Mouse (Mus musculus) forebrain, embryonic 10.5 days (tissue): ENCODE results near the gene D6Ertd527e. TPM values are rescaled to one million over a fixed set of nuclear protein-coding genes. Genes with fewer than 3 reads are reported as not detected.

Experiments used
- DNase-seq: peaks from one replicate; pipeline ENCODE4 v3.0.0-alpha.2; 2017; ENCODE audit warnings: low spot score; ENCODE audit errors: extremely low spot score
- H3K27ac ChIP-seq: fragments of 300-500 bp; sonication (generic); 2 replicates; pipeline ENCODE4 v1.5.1; 2016; ENCODE audit warnings: mild to moderate bottlenecking
- H3K27me3 ChIP-seq: fragments of 300-500 bp; sonication (generic); 2 replicates; pipeline ENCODE4 v1.6.1; 2016; ENCODE audit warnings: mild to moderate bottlenecking; ENCODE audit not compliant: poor library complexity, severe bottlenecking
- H3K36me3 ChIP-seq: fragments of 300-500 bp; sonication (generic); replicated peaks from 2 replicates; pipeline ENCODE4 v1.6.1; 2016; ENCODE audit warnings: mild to moderate bottlenecking, moderate library complexity
- H3K4me1 ChIP-seq: fragments of 300-500 bp; sonication (generic); 2 replicates; pipeline ENCODE4 v1.6.1; 2016
- H3K4me3 ChIP-seq: fragments of 300-500 bp; sonication (generic); 2 replicates; pipeline ENCODE4 v1.5.1; 2016; ENCODE audit warnings: mild to moderate bottlenecking, moderate library complexity
- H3K9me3 ChIP-seq: fragments of 300-500 bp; sonication (generic); 2 replicates; pipeline ENCODE4 v1.6.1; 2016; ENCODE audit warnings: mild to moderate bottlenecking, moderate library complexity
- WGBS: fragments of 180-500 bp; shearing (Covaris S2); methylation state at CpG from one replicate; pipeline ENCODE4 v1.1.7; 2016; 5-methylcytosine and 5-hydroxymethylcytosine counted together
- polyA plus RNA-seq: library from polyadenylated mRNA; unstranded; fragments of >200 nt; fragmentation: Nextera tagmentation; extraction: Ambion mirVana; gene quantifications from 2 replicates; pipeline ENCODE4 v1.2.1, GENCODE M21; 2016

The D6Ertd527e gene
- polyA plus RNA-seq, 1 experiment from 2014 or later: 0.19 TPM

DNA sequence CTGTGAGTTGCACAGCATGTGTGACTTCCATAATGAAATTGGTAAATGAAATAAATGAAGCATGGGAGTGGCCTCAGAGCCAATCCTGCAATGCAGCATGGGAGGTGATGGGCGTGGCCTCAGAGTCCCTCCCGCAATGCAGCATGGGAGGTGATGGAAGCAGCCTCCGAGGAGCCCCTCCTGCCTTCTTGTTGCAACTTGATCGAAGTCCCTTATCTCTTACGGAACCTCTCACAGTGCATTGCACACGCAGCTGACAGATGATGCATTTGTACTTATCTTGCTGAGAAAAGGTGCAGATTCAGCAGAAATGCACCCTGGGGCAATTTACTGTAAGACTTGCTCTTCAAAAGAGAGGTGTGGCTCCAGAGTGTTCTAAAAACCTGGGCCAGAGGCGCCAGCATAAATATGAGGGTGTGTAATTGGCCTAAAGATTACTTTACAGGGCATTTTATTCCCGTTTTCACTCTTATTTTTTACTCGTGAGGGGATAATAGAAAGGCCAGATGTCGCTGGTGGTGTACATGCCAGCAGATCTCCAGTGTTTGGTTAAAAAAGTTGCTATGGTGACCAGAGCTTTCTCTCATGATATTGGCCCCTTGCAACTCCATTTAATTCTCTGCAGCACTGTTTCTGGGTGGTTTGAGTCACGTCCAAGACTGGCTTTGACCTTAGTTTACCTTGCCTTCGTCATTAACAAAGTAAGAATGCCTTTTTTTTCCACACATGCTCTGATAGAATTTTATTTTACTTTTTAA, 35.4 kb downstream of the D6Ertd527e start:
- no peaks in the 10 kb centered on the region for H3K9me3 ChIP-seq
- H3K4me1 ChIP-seq: no peaks in the 10 kb centered on the region
- 84% methylated on average over 12 of the region's 12 CpGs for WGBS
- H3K27ac ChIP-seq: no peak overlapping the region
- no peak overlapping the region for H3K4me3 ChIP-seq
- no peaks in the 10 kb centered on the region for H3K27me3 ChIP-seq
- DNase-seq: no peak
- H3K36me3 ChIP-seq: peaks cover 15% of the 10 kb centered on the region

DNA sequence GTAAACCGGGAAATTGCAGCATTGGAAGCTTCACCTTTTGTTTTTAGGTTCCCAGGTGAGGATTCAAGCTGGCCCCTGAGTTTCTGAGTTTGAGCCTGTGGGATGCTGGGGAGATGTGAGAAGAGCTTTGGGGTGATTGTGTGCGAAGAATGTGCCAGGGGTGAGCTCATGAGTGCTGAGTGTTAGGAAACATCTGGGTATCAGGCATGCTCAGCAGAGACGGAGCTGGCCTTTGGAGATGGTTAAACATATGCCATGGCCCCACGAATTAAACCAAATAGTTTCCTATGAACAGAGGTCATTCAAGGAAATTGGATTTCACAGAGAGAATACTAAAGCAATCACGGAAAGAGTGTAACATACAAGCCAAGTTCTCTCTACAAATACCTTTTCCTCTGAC, 37.7 kb downstream of the D6Ertd527e start:
- Histone ChIP-seq H3K4me1 (no peaks in the 10 kb centered on the region), H3K27me3 (no peaks in the 10 kb centered on the region), H3K4me3 (no peak overlapping the region), H3K36me3 (no peaks in the 10 kb centered on the region), H3K9me3 (no peaks in the 10 kb centered on the region), H3K27ac (no peak overlapping the region)
- 87% methylated on average over 5 of the region's 5 CpGs for WGBS
- no peak for DNase-seq

DNA sequence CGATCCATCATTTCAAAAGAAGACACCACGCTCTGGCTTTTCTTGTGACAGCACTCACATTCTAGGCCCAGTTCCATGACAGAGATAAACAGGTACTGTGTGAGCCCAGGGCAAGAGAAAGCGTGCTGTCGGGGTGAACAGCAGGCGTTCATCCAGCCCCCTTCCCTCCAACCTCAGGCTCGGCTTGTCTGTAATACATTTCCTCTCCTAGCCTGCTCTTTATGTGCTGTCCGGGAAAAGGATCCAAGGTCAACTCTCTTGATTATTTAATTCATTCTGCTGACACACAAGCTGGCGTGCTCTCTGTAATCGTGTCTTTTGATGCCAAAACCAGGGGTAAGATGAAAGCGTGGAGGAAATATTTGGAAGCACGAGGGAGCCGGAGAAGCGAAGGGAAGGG, 39.0 kb downstream of the D6Ertd527e start:
- H3K9me3 ChIP-seq: no peaks in the 10 kb centered on the region
- H3K27ac ChIP-seq: no peak overlapping the region
- WGBS: 90% methylated on average over 13 of the region's 13 CpGs
- no peaks in the 10 kb centered on the region for H3K36me3 ChIP-seq
- H3K4me3 ChIP-seq: no peak overlapping the region
- no peaks in the 10 kb centered on the region for H3K4me1 ChIP-seq
- no peaks in the 10 kb centered on the region for H3K27me3 ChIP-seq
- DNase-seq: no peak

DNA sequence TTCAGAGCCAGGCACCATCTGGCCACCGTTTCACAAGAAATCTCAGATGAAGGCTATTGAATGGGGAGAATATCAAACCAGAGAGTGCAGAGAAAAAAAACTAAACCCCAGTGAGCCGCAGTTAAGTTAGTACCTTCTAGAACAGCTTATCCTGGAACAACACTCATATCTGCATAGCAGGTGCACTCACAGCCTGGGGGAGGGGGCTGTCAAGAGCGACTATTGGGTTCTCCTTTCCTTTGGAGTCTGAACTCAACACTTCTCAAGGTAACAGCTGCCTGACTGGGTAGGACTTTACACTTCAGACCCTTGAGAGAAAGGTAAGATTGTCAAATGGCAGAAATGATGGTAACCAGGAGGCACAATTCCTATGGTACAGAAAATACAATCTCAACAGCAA, 43.4 kb downstream of the D6Ertd527e start:
- 82% methylated on average over 3 of the region's 3 CpGs for WGBS
- Histone ChIP-seq H3K9me3 (no peaks in the 10 kb centered on the region), H3K27me3 (no peaks in the 10 kb centered on the region), H3K36me3 (no peaks in the 10 kb centered on the region), H3K4me1 (peaks cover 5% of the 10 kb centered on the region), H3K4me3 (no peak overlapping the region), H3K27ac (no peak overlapping the region)
- no peak for DNase-seq

DNA sequence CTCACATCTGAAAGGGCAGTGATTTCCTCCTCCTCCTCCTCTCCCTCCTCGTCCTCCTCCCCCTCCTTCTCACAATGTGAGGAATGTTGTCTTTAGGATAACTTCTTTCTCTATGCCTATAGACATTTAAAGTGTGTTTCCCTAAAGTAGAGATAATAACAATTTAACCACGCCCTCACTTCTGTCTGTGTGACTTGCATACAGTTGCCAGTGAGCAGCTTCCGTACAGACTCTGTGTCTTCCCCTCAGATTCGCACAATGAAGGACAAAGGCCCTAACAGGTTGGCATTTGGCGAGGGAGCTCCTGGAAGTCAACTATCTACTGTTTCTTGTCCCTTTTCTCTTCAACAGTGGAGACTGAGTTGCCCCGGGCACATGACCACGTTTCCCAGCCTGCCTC, 45.9 kb downstream of the D6Ertd527e start:
- Histone ChIP-seq H3K27ac (no peak overlapping the region), H3K4me3 (no peak overlapping the region), H3K36me3 (no peaks in the 10 kb centered on the region), H3K9me3 (no peaks in the 10 kb centered on the region), H3K4me1 (peaks cover 5% of the 10 kb centered on the region), H3K27me3 (no peaks in the 10 kb centered on the region)
- 88% methylated on average over 7 of the region's 7 CpGs for WGBS
- no peak for DNase-seq

DNA sequence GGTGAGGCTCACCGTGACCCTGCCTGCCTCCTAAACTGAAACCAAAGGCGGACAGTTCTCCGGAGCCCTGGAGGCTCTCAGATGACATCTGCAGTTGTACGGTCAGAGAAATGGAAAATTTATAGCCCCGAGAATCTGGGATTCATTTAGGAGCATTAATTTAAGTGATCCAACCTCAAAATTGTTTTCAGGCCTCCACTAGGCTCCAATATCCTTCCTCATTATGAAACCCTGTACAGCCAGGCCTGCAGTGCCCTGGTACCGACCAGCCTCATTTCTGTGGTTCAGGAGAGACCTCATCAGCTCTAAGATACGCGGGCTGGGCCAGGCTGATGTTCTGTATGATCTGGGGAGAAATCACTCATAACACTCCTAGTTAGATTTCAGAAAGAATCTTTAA, 46.9 kb downstream of the D6Ertd527e start:
- WGBS: 84% methylated on average over 8 of the region's 8 CpGs
- Histone ChIP-seq H3K4me3 (no peak overlapping the region), H3K9me3 (no peaks in the 10 kb centered on the region), H3K4me1 (peaks cover 5% of the 10 kb centered on the region), H3K36me3 (no peaks in the 10 kb centered on the region), H3K27ac (no peak overlapping the region), H3K27me3 (no peaks in the 10 kb centered on the region)
- no peak for DNase-seq

DNA sequence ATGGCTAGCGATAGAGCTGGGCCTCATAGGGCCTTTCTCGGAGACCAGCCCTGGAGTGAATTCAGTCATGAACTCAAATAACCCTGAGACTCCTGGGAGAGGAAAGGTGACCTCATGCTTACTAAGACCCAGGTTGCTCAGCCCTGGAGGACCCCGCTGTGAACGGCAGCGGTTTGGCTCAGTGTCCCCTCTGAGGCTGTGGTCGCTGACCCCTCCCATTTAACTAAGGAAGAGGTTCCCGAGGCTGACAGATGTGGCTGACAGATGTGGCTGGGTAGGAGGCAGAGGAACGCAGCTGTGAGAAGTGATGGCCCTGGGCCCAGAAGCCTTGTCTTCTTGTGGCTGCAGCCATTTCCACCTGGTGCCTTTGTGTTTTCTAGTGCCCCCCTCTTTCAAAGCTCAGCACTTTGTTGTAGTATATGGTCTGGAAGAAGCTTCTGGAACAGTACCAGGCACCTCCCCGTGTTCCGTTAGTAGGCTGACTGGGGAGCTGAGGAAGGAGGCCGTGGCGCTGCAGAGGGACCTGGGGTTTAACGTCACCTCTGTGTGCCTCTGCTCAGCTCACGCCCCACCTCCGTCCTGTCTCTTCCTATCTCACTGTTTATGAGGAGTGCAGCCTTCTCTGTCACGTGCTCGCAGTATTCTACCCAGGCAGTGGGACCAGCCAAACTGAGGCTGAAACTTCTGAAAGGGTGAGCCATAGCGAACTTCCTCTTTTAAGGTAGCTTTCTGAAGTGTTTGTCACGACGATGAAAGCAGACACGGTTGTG, 48.1 kb downstream of the D6Ertd527e start:
- WGBS: 86% methylated on average over 21 of the region's 21 CpGs
- peaks cover 2% of the 10 kb centered on the region; the same call in 1 of the 2 replicates for H3K36me3 ChIP-seq
- H3K9me3 ChIP-seq: no peaks in the 10 kb centered on the region
- peaks cover 5% of the 10 kb centered on the region for H3K4me1 ChIP-seq
- H3K27me3 ChIP-seq: no peaks in the 10 kb centered on the region
- no peak overlapping the region for H3K4me3 ChIP-seq
- no peak for DNase-seq
- H3K27ac ChIP-seq: peak overlapping the region; percentile 48; the same call in 1 of the 2 replicates

DNA sequence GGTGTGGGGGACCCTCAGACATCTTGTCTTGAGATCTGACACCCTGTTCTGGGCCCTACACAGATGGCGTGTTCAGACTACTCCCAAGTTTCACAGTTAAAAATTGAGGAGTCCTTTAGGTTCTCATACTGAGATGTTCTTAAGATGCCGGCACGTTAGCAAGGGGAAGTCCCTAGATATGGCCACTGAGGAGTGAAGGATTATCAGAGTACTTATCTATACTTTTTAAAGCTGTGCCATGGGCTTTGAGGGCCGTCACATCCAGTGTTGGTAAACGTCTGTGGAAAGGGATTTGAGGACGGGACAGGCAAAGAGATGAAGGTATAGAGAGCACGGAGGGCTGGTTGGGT, 48.7 kb downstream of the D6Ertd527e start:
- Histone ChIP-seq H3K9me3 (no peaks in the 10 kb centered on the region), H3K4me3 (no peak overlapping the region), H3K27me3 (no peaks in the 10 kb centered on the region), H3K36me3 (peaks cover 4% of the 10 kb centered on the region; the same call in 1 of the 2 replicates), H3K4me1 (peaks cover 5% of the 10 kb centered on the region), H3K27ac (no peak overlapping the region)
- WGBS: 92% methylated on average over 7 of the region's 7 CpGs
- DNase-seq: no peak

DNA sequence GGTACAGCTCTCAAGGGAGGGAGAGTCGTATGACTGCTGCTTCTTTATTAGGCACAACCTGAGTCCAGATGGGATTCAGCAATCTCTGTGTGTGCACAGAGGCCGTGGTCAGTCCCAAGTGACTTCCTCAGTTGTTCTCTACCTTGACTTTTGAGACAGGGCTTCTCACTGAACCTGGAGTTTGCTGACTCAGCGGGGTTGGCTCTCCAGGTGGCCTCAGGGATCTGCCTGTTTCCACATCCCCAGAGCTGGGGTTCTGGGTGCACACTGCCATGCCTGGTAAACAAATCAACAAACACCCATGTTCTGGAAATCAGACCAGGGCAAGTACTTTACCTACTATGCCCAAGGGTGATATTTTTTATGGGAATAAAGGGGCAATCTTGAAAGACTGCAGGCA, 49.3 kb downstream of the D6Ertd527e start:
- DNase-seq: no peak
- H3K4me1 ChIP-seq: peaks cover 5% of the 10 kb centered on the region
- H3K36me3 ChIP-seq: peaks cover 4% of the 10 kb centered on the region; the same call in 1 of the 2 replicates
- no peaks in the 10 kb centered on the region for H3K27me3 ChIP-seq
- H3K9me3 ChIP-seq: no peaks in the 10 kb centered on the region
- no peak overlapping the region for H3K27ac ChIP-seq
- no peak overlapping the region for H3K4me3 ChIP-seq
- WGBS: 88% methylated on average over 3 of the region's 3 CpGs

DNA sequence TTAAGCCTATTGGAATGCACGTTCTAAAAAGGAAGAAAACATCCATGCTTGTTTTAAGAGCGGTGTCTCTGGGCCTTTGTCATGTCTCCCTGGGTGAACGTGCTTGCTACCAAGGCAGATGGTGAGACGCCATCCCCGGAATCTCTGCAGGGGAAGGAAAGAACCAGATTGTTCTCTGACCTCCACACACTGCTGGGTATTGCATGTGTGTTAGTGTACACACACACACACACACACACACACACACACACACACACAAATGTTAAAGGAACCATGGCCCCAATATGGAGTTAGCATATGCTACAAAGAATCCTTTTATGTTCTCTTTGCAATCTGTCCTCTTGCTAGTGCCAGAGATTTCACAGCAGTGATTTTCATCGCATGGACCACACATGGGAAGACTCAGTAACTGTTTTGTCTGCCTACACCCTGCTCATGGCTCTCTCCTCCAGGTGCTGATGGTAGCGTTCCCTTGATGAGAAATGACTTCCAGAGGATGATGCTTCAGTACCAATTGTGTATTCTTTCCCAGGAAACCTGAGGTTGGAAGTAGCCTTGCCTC, 53.6 kb downstream of the D6Ertd527e start:
- peaks cover 4% of the 10 kb centered on the region; the same call in 1 of the 2 replicates for H3K36me3 ChIP-seq
- H3K4me1 ChIP-seq: no peaks in the 10 kb centered on the region
- no peaks in the 10 kb centered on the region for H3K9me3 ChIP-seq
- H3K27me3 ChIP-seq: no peaks in the 10 kb centered on the region
- 77% methylated on average over 7 of the region's 7 CpGs for WGBS
- no peak overlapping the region for H3K4me3 ChIP-seq
- H3K27ac ChIP-seq: no peak overlapping the region
- no peak for DNase-seq

DNA sequence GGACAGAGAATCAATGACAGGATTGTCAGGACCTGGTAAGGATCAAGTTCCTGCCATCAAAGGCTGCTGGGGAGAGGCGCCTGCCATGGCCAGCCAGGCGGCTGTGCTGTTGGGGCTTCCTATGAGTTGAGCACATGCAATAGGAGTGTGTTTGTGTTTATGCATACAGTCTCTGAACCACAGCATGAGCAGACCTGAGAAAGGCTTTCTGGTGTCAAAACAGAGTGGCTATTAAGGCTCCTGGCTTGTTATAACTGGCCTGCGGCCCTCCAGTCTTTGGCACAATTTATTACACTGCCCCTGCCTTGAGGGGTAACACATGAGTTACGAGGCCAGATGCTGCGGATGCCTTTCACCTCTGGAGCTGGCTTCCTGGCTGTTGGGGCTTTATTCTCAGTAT, 55.6 kb downstream of the D6Ertd527e start:
- WGBS: 86% methylated on average over 5 of the region's 5 CpGs

DNA sequence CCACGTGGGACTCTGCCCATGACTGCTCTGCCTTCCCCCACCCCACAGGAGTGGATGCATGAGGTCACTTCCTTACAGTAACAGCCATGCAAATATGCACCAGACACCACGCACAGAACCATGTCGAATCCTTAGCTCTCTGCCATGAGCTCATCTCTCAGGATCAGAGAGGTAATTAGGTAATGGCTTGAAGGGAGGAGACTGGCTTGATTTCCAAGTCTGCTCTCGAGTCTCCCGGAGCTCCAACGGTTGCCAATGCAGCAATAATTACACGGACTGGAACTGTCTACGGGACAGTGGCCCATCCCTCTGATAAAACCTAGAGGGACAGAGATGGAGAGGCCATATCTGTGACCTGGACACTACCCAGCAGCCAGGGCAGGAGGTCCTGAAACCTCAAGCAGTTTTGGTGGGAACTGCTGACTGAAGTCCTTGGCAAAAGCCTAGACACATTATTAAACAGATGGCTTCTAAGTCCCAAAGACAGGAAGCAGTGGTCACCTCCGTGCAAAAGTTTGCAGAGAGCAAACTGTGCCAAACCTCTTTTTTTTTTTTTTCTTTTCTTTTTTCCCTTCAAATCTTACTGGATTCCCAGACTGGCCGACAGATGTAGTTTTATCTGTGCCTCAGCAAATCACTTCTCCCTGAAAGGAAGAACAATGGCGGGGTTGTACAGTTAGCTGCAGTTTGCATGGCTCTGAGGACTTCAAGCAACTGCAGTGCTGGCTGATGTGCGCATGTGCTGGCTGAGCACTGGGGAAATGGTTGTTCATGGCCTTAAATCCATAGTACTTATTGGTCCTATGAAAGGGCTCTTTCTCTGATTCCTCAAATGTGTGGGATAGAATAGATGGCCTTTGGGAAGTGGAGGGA, 57.1 kb downstream of the D6Ertd527e start:
- no peaks in the 10 kb centered on the region for H3K27me3 ChIP-seq
- no peak overlapping the region for H3K27ac ChIP-seq
- peaks cover 4% of the 10 kb centered on the region; the same call in 1 of the 2 replicates for H3K36me3 ChIP-seq
- H3K9me3 ChIP-seq: no peaks in the 10 kb centered on the region
- no peak for DNase-seq
- no peak overlapping the region for H3K4me3 ChIP-seq
- 89% methylated on average over 12 of the region's 12 CpGs for WGBS
- H3K4me1 ChIP-seq: no peaks in the 10 kb centered on the region

More for the DNA sequence above, 55.6 kb downstream of the D6Ertd527e start:
- no peak overlapping the region for H3K4me3 ChIP-seq
- H3K9me3 ChIP-seq: no peaks in the 10 kb centered on the region
- DNase-seq: no peak
- H3K36me3 ChIP-seq: peaks cover 4% of the 10 kb centered on the region; the same call in 1 of the 2 replicates
- H3K4me1 ChIP-seq: no peaks in the 10 kb centered on the region
- H3K27me3 ChIP-seq: no peaks in the 10 kb centered on the region
- no peak overlapping the region for H3K27ac ChIP-seq
